Mouse (Mus musculus): ENCODE data around the gene Btbd35f16. TPM values are rescaled to one million over a fixed set of nuclear protein-coding genes. Genes with fewer than 3 reads are reported as not detected.
"Not testable (repeated sequence)": the region's sequence is repeated elsewhere in the genome, so short reads cannot be mapped to it uniquely, and the experiment has no call there.

Gene Btbd35f16
- polyA plus RNA-seq (2011; ENCODE audit: insufficient read depth, insufficient read length, low read depth, missing spikeins) = not detected in 2 replicates

GRCm38 (mm10) chrX:3956902-3957301 is at the start of gene Btbd35f16:
Gene Btbd35f16, minus strand, starts transcription at chrX:3957002.
- not testable (repeated sequence) for H3K9me3 ChIP-seq (replicated peaks; ENCODE audit: control insufficient read depth, insufficient read depth, low read length, poor library complexity, severe bottlenecking); H3K27me3 ChIP-seq (ENCODE audit: control insufficient read depth, insufficient read depth, low read length, poor library complexity, severe bottlenecking); H3K4me1 ChIP-seq (ENCODE audit: control insufficient read depth, insufficient read depth, low read length); H3K4me3 ChIP-seq (ENCODE audit: low read depth, low read length); H3K27ac ChIP-seq (ENCODE audit: insufficient read depth, low read length); H3K36me3 ChIP-seq (ENCODE audit: control insufficient read depth, insufficient read depth, low read length, poor library complexity, severe bottlenecking); H3K9ac ChIP-seq (ENCODE audit: low read depth, poor library complexity, severe bottlenecking)

Other genes with a start within 250 kb of the Btbd35f16 start
- gene Btbd35f10, start 204.1 kb downstream of the Btbd35f16 start, polyA plus RNA-seq (2011; ENCODE audit: insufficient read depth, insufficient read length, low read depth, missing spikeins) = not detected in 2 replicates
- gene Btbd35f3, start 80.7 kb upstream of the Btbd35f16 start, polyA plus RNA-seq (2011; ENCODE audit: insufficient read depth, insufficient read length, low read depth, missing spikeins) = not detected in 2 replicates
- gene Btbd35f28, start 239.6 kb upstream of the Btbd35f16 start, polyA plus RNA-seq (2011; ENCODE audit: insufficient read depth, insufficient read length, low read depth, missing spikeins) = not detected in 2 replicates